Mouse (Mus musculus): ENCODE measurements around the gene Fam178b. TPM values are rescaled to one million over a fixed set of nuclear protein-coding genes. Genes with fewer than 3 reads are reported as not detected.

Fam178b gene
- polyA plus RNA-seq, 1 experiment from 2014 or later: 0.59 TPM

DNA sequence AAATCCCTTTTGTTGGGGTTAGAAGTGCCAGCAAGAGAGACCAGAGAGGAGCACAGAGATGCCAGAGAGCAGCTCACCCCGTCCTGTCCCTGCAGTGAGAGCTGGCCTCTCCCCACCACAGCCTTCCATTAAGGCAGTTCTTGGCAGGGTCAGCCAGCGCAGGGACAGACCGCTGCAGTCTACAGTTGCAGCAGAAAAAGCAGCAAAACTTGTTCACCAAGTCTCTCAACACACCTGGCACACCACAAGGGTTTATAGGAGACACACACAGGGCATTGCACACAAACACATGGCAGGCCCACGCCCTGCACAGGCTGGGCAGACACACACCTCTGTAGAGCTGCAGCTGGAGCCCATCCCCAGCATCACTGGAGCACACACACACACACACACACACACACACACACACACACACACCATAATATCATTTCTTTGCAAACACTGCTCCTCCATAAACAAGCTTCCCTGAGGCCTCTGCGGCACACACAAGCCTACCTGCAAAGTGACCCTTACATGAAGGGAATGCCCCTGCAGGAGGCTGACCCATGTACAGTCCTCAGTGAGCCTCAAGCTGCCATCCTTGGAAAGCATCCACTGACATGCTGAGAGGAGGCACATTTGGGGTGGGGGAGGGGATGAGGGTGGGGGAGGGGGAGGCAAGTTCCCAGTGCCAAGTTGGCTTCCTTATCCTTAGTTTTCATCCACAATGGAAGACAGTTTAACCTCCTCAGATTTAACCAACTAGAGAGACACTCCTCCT, 108.6 kb downstream of the Fam178b start:
- ATAC-seq (ENCODE audit: low FRiP score, low TSS enrichment) (peak; percentile 56), DNase-seq (ENCODE audit: low spot score) (peak; percentile 61)
- Histone ChIP-seq H3K4me1 (replicated peaks; ENCODE audit: control insufficient read depth, insufficient read depth) (peaks cover 20% of the 10 kb centered on the region), H3K9ac (ENCODE audit: low read length) (no peak overlapping the region), H3K4me2 (replicated peaks; ENCODE audit: low read depth) (no peak overlapping the region), H3K4me3 (ENCODE audit: low read depth, low read length) (no peak overlapping the region), H3K27ac (replicated peaks) (peak overlapping the region; percentile 66), H3K27me3 (ENCODE audit: control insufficient read depth, insufficient read depth, low read length) (no peaks in the 10 kb centered on the region), H3K36me3 (ENCODE audit: control insufficient read depth, insufficient read depth, low read length) (no peaks in the 10 kb centered on the region), H3K9me3 (ENCODE audit: control insufficient read depth, low read length) (no peaks in the 10 kb centered on the region)
- TF ChIP-seq CTCF (IDR thresholded peaks at IDR 0.05; ENCODE audit: low read depth): no peak
- TF ChIP-seq EP300 (optimal IDR thresholded peaks at IDR 0.05): no peak
- 41% methylated on average over 5 of the region's 5 CpGs for WGBS

DNA sequence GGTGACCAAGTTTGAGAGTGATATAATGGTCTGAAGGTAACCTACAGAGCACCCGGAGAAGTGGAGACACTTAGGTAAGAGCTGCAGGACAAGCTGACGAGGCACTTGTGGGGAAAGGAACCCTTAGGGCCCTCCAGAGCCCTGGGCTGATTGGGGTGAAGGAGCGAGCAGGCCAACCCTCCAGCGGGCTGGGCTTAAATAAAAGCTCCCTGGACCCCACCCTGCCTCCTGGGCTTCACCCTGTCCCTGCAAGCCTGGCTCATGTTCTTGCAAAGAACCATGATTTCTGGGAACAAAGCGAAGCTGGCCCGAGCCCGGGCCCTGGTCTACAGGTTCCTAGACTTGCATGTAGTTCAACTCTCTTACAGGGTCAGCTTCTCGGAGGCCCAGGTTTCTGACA, 109.5 kb downstream of the Fam178b start:
- H3K4me1 ChIP-seq (replicated peaks; ENCODE audit: control insufficient read depth, insufficient read depth): peaks cover 27% of the 10 kb centered on the region
- H3K9me3 ChIP-seq (ENCODE audit: control insufficient read depth, low read length): no peaks in the 10 kb centered on the region
- TF ChIP-seq CTCF (IDR thresholded peaks at IDR 0.05; ENCODE audit: low read depth) (no peak), EP300 (optimal IDR thresholded peaks at IDR 0.05) (no peak)
- 0 out of 2 replicates have a peak overlapping the region, but pooled peaks have one; percentile 31 for H3K9ac ChIP-seq (ENCODE audit: low read length)
- no peak overlapping the region for H3K4me3 ChIP-seq (ENCODE audit: low read depth, low read length)
- no peaks in the 10 kb centered on the region for H3K36me3 ChIP-seq (ENCODE audit: control insufficient read depth, insufficient read depth, low read length)
- no peaks in the 10 kb centered on the region for H3K27me3 ChIP-seq (ENCODE audit: control insufficient read depth, insufficient read depth, low read length)
- H3K27ac ChIP-seq (replicated peaks): peak overlapping the region; percentile 66
- ATAC-seq (ENCODE audit: low FRiP score, low TSS enrichment) (no peak), DNase-seq (ENCODE audit: low spot score) (peak; percentile 33)
- no peak overlapping the region for H3K4me2 ChIP-seq (replicated peaks; ENCODE audit: low read depth)
- 41% methylated on average over 8 of the region's 8 CpGs for WGBS

DNA sequence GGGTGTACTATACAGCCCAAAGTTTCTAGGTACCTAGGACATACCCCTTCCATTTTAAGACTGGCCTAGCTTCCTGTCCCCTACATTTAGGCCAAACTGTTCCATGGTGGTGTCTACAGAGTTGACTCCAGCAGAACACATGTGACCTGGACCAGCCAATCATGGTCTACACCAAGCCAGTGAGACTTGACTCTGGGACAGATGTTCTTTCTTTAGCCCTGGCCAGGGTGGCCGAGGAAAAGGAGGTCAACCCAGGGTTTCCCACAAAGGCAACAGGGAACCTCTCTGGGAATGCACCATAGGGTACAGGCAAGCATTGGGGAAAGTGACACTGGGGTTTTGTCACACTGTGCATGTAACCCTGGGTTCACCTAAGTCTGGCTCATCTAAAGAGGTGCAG, 110.3 kb downstream of the Fam178b start:
- 61% methylated on average over 1 of the region's 1 CpGs for WGBS
- TF ChIP-seq CTCF (IDR thresholded peaks at IDR 0.05; ENCODE audit: low read depth): no peak
- TF ChIP-seq EP300 (optimal IDR thresholded peaks at IDR 0.05): no peak

DNA sequence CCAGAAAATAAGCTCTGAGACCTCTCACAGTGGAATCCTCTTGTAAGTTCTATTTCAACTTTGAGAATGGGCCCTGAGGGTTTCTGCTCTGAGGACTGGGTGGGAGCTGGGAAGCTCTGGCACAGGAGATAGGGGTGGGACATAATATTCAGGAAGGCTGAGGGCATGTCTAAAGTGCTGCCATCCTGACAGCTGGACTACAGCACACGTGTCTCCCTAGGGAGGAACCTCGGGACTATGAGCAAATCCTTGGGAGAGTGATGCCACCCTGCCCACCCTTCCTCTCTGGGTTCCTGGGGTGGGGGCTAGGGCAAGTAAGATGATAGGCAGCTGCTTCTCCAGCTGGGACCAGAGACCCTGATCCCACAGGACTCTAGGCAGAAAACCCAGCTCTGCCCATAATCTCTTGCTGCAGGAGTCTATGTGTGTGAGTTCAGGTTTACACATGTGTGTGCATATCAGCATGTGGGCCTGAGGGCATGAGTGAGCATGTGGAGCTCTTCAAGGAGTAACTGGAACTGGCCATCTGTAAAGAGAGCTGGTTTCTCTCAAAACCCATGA, 110.8 kb downstream of the Fam178b start:
- 53% methylated on average over 2 of the region's 2 CpGs for WGBS
- Histone ChIP-seq H3K27ac (replicated peaks) (peak overlapping the region; percentile 66; the same call in 1 of the 2 replicates), H3K4me2 (replicated peaks; ENCODE audit: low read depth) (no peak overlapping the region), H3K4me3 (ENCODE audit: low read depth, low read length) (no peak overlapping the region), H3K9me3 (ENCODE audit: control insufficient read depth, low read length) (no peaks in the 10 kb centered on the region), H3K27me3 (ENCODE audit: control insufficient read depth, insufficient read depth, low read length) (no peaks in the 10 kb centered on the region), H3K36me3 (ENCODE audit: control insufficient read depth, insufficient read depth, low read length) (no peaks in the 10 kb centered on the region), H3K4me1 (replicated peaks; ENCODE audit: control insufficient read depth, insufficient read depth) (peaks cover 27% of the 10 kb centered on the region), H3K9ac (ENCODE audit: low read length) (no peak overlapping the region)
- no peak for ATAC-seq (ENCODE audit: low FRiP score, low TSS enrichment)
- DNase-seq (ENCODE audit: low spot score): no peak
- TF ChIP-seq CTCF (IDR thresholded peaks at IDR 0.05; ENCODE audit: low read depth) (no peak), EP300 (optimal IDR thresholded peaks at IDR 0.05) (no peak)

More for the DNA sequence above, 110.3 kb downstream of the Fam178b start:
- Histone ChIP-seq H3K36me3 (ENCODE audit: control insufficient read depth, insufficient read depth, low read length) (no peaks in the 10 kb centered on the region), H3K27me3 (ENCODE audit: control insufficient read depth, insufficient read depth, low read length) (no peaks in the 10 kb centered on the region), H3K4me2 (replicated peaks; ENCODE audit: low read depth) (no peak overlapping the region), H3K4me3 (ENCODE audit: low read depth, low read length) (no peak overlapping the region), H3K4me1 (replicated peaks; ENCODE audit: control insufficient read depth, insufficient read depth) (peaks cover 27% of the 10 kb centered on the region), H3K9ac (ENCODE audit: low read length) (no peak overlapping the region), H3K9me3 (ENCODE audit: control insufficient read depth, low read length) (no peaks in the 10 kb centered on the region), H3K27ac (replicated peaks) (peak overlapping the region; percentile 66; the same call in 1 of the 2 replicates)
- ATAC-seq (ENCODE audit: low FRiP score, low TSS enrichment): no peak
- no peak for DNase-seq (ENCODE audit: low spot score)

DNA sequence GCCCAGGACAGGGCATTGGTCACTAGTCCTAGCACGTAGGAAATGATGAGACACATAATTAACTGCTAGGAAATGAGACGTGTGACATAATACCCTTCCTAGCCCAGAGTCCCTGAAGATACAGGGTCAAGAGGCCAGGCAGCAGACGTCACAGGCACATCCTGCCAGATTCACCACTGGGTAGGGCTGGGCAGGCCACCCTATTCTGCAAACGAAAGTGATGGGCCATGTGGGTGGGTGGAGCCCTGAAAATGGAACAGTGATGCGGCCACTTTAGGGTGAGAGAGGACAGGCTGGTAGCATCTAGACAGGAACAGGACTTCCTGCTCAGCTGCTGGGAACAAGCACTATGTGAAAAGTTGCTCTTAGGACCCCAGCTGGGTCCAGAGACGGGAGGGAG, 111.4 kb downstream of the Fam178b start:
- Histone ChIP-seq H3K9ac (ENCODE audit: low read length) (no peak overlapping the region), H3K36me3 (ENCODE audit: control insufficient read depth, insufficient read depth, low read length) (no peaks in the 10 kb centered on the region), H3K9me3 (ENCODE audit: control insufficient read depth, low read length) (no peaks in the 10 kb centered on the region), H3K4me2 (replicated peaks; ENCODE audit: low read depth) (no peak overlapping the region), H3K4me3 (ENCODE audit: low read depth, low read length) (no peak overlapping the region), H3K27ac (replicated peaks) (no peak overlapping the region), H3K27me3 (ENCODE audit: control insufficient read depth, insufficient read depth, low read length) (no peaks in the 10 kb centered on the region), H3K4me1 (replicated peaks; ENCODE audit: control insufficient read depth, insufficient read depth) (peaks cover 21% of the 10 kb centered on the region)
- no peak for DNase-seq (ENCODE audit: low spot score)
- no peak for ATAC-seq (ENCODE audit: low FRiP score, low TSS enrichment)
- TF ChIP-seq CTCF (IDR thresholded peaks at IDR 0.05; ENCODE audit: low read depth) (no peak), EP300 (optimal IDR thresholded peaks at IDR 0.05) (no peak)
- WGBS: 52% methylated on average over 6 of the region's 6 CpGs

DNA sequence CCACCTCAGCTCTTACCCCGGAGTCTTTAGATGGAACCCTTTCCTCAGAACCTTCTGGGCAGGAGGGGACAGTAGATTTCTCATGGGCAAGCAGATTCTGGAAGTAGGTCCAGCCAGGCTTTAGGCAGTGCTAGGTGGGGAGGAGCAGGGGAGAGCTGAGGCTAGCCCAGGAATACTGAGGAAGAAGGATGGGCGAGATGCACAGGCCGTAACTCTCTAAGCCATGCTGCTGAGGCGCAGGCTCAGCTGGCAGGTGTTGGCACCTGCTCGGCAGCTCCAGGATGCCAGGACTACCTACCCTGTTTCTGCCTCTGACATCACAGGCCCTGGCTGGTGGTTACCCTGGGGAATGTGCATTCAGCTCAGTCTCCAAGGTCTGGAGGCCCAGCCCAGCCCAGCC, 112.7 kb downstream of the Fam178b start:
- Histone ChIP-seq H3K27me3 (ENCODE audit: control insufficient read depth, insufficient read depth, low read length) (no peaks in the 10 kb centered on the region), H3K9ac (ENCODE audit: low read length) (no peak overlapping the region), H3K36me3 (ENCODE audit: control insufficient read depth, insufficient read depth, low read length) (no peaks in the 10 kb centered on the region), H3K4me2 (replicated peaks; ENCODE audit: low read depth) (no peak overlapping the region), H3K4me1 (replicated peaks; ENCODE audit: control insufficient read depth, insufficient read depth) (peaks cover 21% of the 10 kb centered on the region), H3K9me3 (ENCODE audit: control insufficient read depth, low read length) (no peaks in the 10 kb centered on the region), H3K4me3 (ENCODE audit: low read depth, low read length) (no peak overlapping the region), H3K27ac (replicated peaks) (peak overlapping the region; percentile 71; the same call in 1 of the 2 replicates)
- 84% methylated on average over 5 of the region's 5 CpGs for WGBS
- DNase-seq (ENCODE audit: low spot score): no peak
- TF ChIP-seq EP300 (optimal IDR thresholded peaks at IDR 0.05) (no peak), CTCF (IDR thresholded peaks at IDR 0.05; ENCODE audit: low read depth) (no peak)
- ATAC-seq (ENCODE audit: low FRiP score, low TSS enrichment): no peak
